Mouse (Mus musculus) liver, adult (tissue): ENCODE results near the gene Fbln5.
A peak's percentile ranks its signal among the peaks of the same experiment; 100 is the strongest.

ENCODE experiments used
- GATA4 ChIP-seq: IDR thresholded peaks from 2 replicates; pipeline ENCODE4 v1.6.1; 2014; ENCODE audit warnings: mild to moderate bottlenecking, low read length; ENCODE audit not compliant: insufficient replicate concordance

Gene Fbln5

GRCm38 (mm10) chr12:101789250-101789649 is 29.6 kb downstream of the Fbln5 start:
- no peak for TF ChIP-seq GATA4

- no peak for TF ChIP-seq GATA4
Measured at GRCm38 (mm10) chr12:101782787-101783186, 36.1 kb downstream of the Fbln5 start.

GRCm38 (mm10) chr12:101780915-101781314 is 37.9 kb downstream of the Fbln5 start:
- no peak for TF ChIP-seq GATA4

GRCm38 (mm10) chr12:101777613-101778325 is 41.1 kb downstream of the Fbln5 start:
- no peak for TF ChIP-seq GATA4

GRCm38 (mm10) chr12:101776383-101776782 is 42.5 kb downstream of the Fbln5 start:
- TF ChIP-seq GATA4 = no peak

- no peak for TF ChIP-seq GATA4
Measured at GRCm38 (mm10) chr12:101774116-101774515, 44.7 kb downstream of the Fbln5 start.

GRCm38 (mm10) chr12:101772962-101773361 is 45.9 kb downstream of the Fbln5 start:
- TF ChIP-seq GATA4 = no peak

- TF ChIP-seq GATA4 = no peak
Measured at GRCm38 (mm10) chr12:101770283-101771015, 48.4 kb downstream of the Fbln5 start.

- TF ChIP-seq GATA4 = peak; percentile 57; the same call in 1 of the 2 replicates
Measured at GRCm38 (mm10) chr12:101767306-101768053, 51.4 kb downstream of the Fbln5 start.

GRCm38 (mm10) chr12:101766228-101766852 is 52.5 kb downstream of the Fbln5 start:
- no peak for TF ChIP-seq GATA4

- no peak for TF ChIP-seq GATA4
Measured at GRCm38 (mm10) chr12:101764870-101765269, 54.0 kb downstream of the Fbln5 start.

GRCm38 (mm10) chr12:101763065-101763464 is 55.8 kb downstream of the Fbln5 start:
- TF ChIP-seq GATA4 = no peak

- no peak for TF ChIP-seq GATA4
Measured at GRCm38 (mm10) chr12:101762054-101762453, 56.8 kb downstream of the Fbln5 start.

- TF ChIP-seq GATA4 = no peak
Measured at GRCm38 (mm10) chr12:101759440-101760045, 59.3 kb downstream of the Fbln5 start.

GRCm38 (mm10) chr12:101758698-101759097 is 60.2 kb downstream of the Fbln5 start:
- TF ChIP-seq GATA4 = no peak
